Mouse (Mus musculus): ENCODE results near the gene Zscan20. TPM values are rescaled to one million over a fixed set of nuclear protein-coding genes. Genes with fewer than 3 reads are reported as not detected.
"Not testable (repeated sequence)": the region's sequence is repeated elsewhere in the genome, so short reads cannot be mapped to it uniquely, and the experiment has no call there.

The Zscan20 gene
- polyA plus RNA-seq, 1 experiment from 2014 or later: 5.7 TPM

DNA sequence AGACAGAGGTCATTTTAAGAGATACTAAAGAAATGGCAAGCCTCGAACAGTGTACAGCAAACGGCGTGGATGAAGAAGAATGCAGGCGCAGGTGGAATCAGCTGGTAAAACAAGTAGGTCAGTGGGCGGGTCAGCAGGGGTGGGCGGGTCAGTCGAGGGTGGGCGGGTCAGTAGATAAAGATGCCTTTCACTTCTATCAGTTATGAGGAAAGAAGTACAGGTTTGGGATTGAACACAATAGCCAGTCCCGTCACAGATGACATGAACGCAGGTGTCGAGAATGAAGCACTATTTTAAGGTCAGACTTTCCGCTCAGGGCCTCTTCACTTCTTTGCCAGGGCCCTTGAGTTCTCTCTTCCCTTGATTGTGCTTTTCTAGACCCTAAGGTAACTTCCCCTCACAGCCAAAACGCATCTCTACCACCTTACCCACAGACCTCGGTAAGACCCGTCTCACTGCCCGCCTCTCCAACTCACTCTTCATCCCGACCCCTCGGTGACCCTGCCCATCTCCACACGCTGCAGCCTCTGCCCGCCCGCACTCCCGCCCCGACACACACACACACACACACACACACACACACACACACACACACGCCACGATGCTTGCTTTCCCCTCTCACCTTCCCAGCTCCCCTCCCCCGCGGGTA, 498 bp downstream of the Zscan20 start:
- Histone ChIP-seq H3K9me3 (replicated peaks) (no peaks in the 10 kb centered on the region), H3K27ac (peak overlapping the region; percentile 25; the same call in 1 of the 2 replicates), H3K9ac (peak overlapping the region; percentile 80), H3K36me3 (peaks cover 2% of the 10 kb centered on the region), H3K27me3 (no peaks in the 10 kb centered on the region), H3K4me3 (peak overlapping the region; percentile 66), H3K4me1 (peaks cover 20% of the 10 kb centered on the region), H3K4me2 (replicated peaks) (peak overlapping the region; percentile 67)
- WGBS: 10% methylated on average over 27 of the region's 27 CpGs
- no peak; the same call in 1 of the 2 replicates for ATAC-seq (ENCODE audit: low FRiP score)

DNA sequence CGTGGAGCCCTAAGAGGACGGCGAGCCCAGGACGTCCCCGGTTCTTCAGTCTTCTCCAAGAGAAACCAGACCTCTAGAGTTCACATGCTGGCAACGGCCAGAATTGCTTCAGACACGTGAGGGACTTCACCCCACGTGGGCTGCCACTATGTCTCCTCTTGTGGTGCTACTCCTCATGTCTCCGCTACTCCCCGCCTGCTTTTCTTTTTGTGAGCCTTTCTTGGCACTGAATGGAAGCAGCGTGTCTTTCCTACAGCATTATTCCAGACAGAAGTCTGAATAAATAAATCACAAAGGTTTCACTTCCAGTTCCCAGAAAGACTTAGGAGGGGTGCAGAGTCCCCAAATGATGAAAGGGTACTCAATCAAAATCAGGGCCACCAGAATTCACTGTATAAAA, 2.2 kb downstream of the Zscan20 start:
- no peak for ATAC-seq (ENCODE audit: low FRiP score)
- Histone ChIP-seq H3K4me2 (replicated peaks) (no peak overlapping the region), H3K27ac (no peak overlapping the region), H3K4me3 (no peak overlapping the region), H3K4me1 (peaks cover 20% of the 10 kb centered on the region), H3K9ac (no peak overlapping the region), H3K27me3 (no peaks in the 10 kb centered on the region), H3K9me3 (replicated peaks) (no peaks in the 10 kb centered on the region), H3K36me3 (peaks cover 19% of the 10 kb centered on the region)
- 85% methylated on average over 11 of the region's 11 CpGs for WGBS

DNA sequence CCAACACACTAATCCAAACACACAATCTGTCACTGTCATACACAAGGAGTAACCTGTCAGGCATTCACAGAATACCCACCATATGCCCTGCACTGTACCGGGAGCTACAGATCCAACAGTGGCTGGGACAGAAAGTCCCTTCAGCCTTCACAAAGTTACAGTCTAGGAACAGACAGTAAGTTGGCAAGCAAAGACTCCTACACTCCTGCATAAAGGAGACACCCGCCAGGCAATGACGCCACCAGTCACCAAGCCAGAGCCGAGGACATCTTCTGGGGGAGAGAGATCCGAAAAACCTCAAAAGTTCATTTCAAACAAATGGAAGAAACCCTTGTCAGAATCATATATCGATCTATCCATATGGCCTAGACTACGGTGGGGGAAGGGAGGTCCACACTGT, 3.3 kb downstream of the Zscan20 start:
- Histone ChIP-seq H3K36me3 (peaks cover 28% of the 10 kb centered on the region), H3K27me3 (no peaks in the 10 kb centered on the region), H3K9me3 (replicated peaks) (no peaks in the 10 kb centered on the region), H3K9ac (no peak overlapping the region), H3K27ac (no peak overlapping the region), H3K4me1 (peaks cover 20% of the 10 kb centered on the region), H3K4me2 (replicated peaks) (no peak overlapping the region), H3K4me3 (no peak overlapping the region)
- 92% methylated on average over 7 of the region's 7 CpGs for WGBS
- no peak for ATAC-seq (ENCODE audit: low FRiP score)

DNA sequence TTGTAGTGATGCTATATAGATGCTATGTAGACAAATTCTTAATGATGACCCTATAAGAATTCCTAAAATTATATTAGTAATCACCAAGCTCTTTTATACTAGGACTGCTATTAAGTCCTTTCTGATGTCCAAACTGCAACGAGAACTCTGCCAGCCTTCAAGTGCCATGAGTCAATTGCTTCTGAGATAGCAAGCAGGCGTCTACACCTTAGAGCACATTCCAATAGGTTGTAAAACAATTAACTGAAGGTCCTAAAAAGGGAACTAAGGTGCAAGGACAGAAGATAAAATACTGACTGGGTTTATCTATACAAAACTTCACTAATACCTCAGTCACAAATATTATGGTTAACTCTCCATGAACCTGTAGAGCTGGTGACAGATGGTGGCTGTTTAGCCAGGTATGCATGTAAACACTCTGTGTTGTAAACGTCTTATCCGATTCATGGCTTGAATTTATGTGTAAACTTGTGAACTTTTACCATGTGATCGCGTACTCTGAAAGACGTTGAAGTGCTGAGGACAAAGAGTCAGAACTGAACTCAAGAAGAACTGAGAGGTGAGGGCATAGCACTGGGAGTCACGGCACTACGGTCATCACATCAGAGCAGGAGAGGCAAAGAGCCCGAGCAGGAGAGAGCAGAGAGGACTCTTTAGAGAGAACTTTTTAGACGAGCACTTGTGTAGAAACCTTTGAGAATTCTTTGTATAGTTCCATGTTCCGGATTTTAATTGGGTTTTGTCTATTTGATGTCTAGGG, 11.9 kb downstream of the Zscan20 start:
- no peak overlapping the region for H3K4me2 ChIP-seq (replicated peaks)
- H3K9ac ChIP-seq: no peak overlapping the region
- no peaks in the 10 kb centered on the region for H3K4me1 ChIP-seq
- peaks cover 28% of the 10 kb centered on the region for H3K36me3 ChIP-seq
- 94% methylated on average over 12 of the region's 12 CpGs for WGBS
- H3K9me3 ChIP-seq (replicated peaks): no peaks in the 10 kb centered on the region
- no peak for ATAC-seq (ENCODE audit: low FRiP score)
- H3K4me3 ChIP-seq: no peak overlapping the region
- H3K27me3 ChIP-seq: no peaks in the 10 kb centered on the region
- H3K27ac ChIP-seq: no peak overlapping the region

DNA sequence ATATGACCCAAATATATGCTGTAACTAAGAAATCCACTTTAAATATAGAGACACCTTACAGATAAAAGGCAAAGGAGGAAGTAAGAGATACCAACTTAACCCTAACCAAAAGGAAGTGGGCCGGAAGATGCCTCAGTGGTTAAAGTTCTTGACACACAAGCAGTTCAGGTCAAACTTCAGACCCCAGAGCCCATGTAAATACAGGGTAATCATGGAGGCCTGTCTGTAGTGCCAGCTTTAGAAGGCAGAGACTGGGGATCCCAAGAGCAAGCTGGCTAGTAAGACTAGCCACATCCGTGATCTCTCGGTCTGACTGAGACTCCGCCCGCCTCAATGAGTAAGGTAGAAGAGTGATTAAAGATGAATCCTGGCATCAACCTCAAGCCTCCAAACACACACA, 15.8 kb downstream of the Zscan20 start:
- Histone ChIP-seq H3K27ac (no peak overlapping the region), H3K9me3 (replicated peaks) (no peaks in the 10 kb centered on the region), H3K4me3 (no peak overlapping the region), H3K4me2 (replicated peaks) (no peak overlapping the region), H3K27me3 (no peaks in the 10 kb centered on the region), H3K9ac (no peak overlapping the region), H3K36me3 (peaks cover 39% of the 10 kb centered on the region), H3K4me1 (no peaks in the 10 kb centered on the region)
- WGBS: 92% methylated on average over 5 of the region's 5 CpGs
- ATAC-seq (ENCODE audit: low FRiP score): no peak

DNA sequence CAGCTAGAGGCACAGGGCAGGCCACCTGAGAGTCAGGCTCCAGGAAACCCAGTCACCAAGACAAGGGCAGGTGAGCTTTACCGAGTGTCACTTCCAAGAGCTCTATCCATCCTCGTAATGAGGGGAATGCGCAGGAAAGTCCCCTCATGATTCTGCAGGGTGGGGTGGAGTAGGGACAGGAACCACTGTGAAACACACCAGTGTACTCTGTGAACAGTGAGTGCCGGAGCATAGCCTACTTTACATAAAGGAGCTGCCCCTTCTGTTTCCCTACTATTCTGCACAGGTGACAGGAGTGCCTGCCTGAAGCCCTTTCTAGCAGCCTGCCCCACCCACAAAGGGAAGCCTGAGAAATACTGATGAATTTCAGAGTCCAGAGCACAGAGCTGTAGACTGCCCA, 16.6 kb downstream of the Zscan20 start:
- H3K27me3 ChIP-seq: no peaks in the 10 kb centered on the region
- no peak for ATAC-seq (ENCODE audit: low FRiP score)
- WGBS: 96% methylated on average over 4 of the region's 4 CpGs

DNA sequence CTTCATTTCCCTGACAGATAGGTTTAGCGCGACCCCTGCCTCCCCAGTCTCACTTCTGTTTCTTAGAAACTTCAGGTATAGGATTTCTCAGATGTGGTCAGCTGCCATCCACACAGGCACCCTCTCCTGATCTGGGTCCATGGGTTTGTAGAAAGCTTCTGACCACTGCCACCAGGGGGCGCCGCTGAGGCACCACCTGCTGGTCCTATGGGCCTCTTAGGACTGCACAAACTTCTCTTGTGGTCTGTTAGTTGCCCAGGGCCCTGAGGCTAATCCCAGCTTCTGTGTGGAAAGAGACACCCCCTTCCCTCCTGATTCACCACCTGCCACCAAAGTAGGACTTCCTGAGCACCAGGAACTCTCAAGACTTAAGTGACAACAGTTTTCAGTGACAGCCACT, 30.7 kb downstream of the Zscan20 start:
- WGBS: 53% methylated on average over 4 of the region's 4 CpGs
- Histone ChIP-seq H3K27me3 (no peaks in the 10 kb centered on the region), H3K4me3 (no peak overlapping the region), H3K27ac (no peak overlapping the region), H3K4me2 (replicated peaks) (no peak overlapping the region), H3K36me3 (peaks cover 68% of the 10 kb centered on the region), H3K9ac (no peak overlapping the region), H3K9me3 (replicated peaks) (peaks cover 51% of the 10 kb centered on the region), H3K4me1 (no peaks in the 10 kb centered on the region)
- ATAC-seq (ENCODE audit: low FRiP score): no peak

More for the DNA sequence above, 16.6 kb downstream of the Zscan20 start:
- Histone ChIP-seq H3K4me1 (no peaks in the 10 kb centered on the region), H3K27ac (no peak overlapping the region), H3K36me3 (peaks cover 44% of the 10 kb centered on the region), H3K4me2 (replicated peaks) (no peak overlapping the region), H3K4me3 (no peak overlapping the region), H3K9ac (no peak overlapping the region), H3K9me3 (replicated peaks) (no peaks in the 10 kb centered on the region)

DNA sequence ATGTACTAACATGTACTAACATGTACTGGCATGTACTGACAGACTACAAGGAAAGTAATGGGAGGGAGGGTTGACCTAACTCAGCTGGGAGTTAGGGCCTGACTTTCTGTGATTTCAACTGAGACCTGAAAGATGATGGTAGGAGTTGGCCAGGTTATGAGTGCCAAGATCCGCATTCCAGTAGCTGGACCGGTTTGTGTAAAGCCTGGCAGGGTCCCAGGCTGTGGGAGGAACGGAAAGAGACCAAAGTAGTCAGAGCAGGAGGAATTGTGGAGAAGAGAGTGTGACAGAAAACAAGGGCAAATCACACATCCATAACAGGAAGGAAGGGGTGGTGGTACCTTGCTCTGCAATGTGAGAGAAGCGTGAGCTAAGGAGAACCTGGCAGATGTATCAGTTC, 34.1 kb downstream of the Zscan20 start:
- no peaks in the 10 kb centered on the region for H3K27me3 ChIP-seq
- H3K36me3 ChIP-seq: peaks cover 34% of the 10 kb centered on the region
- ATAC-seq (ENCODE audit: low FRiP score): no peak
- WGBS: 90% methylated on average over 4 of the region's 4 CpGs
- no peak overlapping the region for H3K4me2 ChIP-seq (replicated peaks)
- no peak overlapping the region for H3K4me3 ChIP-seq
- H3K27ac ChIP-seq: no peak overlapping the region
- H3K9ac ChIP-seq: no peak overlapping the region
- no peaks in the 10 kb centered on the region for H3K4me1 ChIP-seq
- peaks cover 17% of the 10 kb centered on the region for H3K9me3 ChIP-seq (replicated peaks)

DNA sequence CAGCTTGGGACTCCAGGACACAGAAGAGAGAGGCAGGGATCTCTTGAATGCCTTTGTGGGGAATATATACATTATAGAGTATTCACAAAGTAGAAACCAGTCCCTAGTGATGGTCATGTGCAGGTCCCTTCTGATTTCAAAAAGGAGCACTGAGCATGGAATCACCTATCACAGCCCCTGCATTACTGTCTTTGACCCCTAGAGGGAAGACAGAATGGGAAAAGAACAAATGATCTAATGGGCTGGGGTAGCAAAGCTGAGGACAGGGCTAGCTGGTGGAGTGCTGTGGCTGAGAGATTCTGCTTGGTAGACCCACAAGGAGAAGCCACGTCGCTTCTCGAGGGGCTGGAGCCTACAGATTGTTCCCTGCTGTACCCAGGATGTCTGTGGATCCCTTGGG, 49.6 kb downstream of the Zscan20 start:
- Histone ChIP-seq H3K4me2 (replicated peaks) (no peak overlapping the region), H3K27ac (no peak overlapping the region), H3K27me3 (no peaks in the 10 kb centered on the region), H3K4me3 (no peak overlapping the region), H3K9ac (no peak overlapping the region), H3K4me1 (peaks cover 6% of the 10 kb centered on the region; the same call in 1 of the 2 replicates), H3K9me3 (replicated peaks) (no peaks in the 10 kb centered on the region), H3K36me3 (no peaks in the 10 kb centered on the region; the same call in 1 of the 2 replicates)
- WGBS: 77% methylated on average over 3 of the region's 3 CpGs
- no peak for ATAC-seq (ENCODE audit: low FRiP score)

DNA sequence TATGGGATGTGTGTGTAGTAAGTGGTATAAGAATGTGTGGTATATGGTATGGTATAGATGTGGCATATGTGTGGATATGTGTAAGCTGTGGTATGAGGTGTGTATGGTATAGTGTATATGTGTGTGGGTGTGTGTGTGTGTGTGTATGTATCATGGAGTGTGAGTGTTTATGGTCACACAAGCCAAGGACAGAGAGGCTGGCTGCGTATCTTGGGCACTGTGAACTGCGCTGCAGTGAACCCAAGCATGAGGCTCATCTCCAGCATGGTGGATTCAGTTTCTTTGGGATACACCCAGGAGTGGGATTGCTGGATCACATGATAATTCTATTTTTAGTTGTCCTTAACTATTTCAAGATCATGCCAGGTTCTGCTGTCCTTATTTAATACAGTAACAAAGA, 55.7 kb downstream of the Zscan20 start:
- 0 out of 2 replicates have a peak overlapping the region, but pooled peaks have one; percentile 13 for H3K9ac ChIP-seq
- ATAC-seq (ENCODE audit: low FRiP score): no peak
- 0 out of 2 replicates have a peak, but pooled peaks cover 2% of the 10 kb centered on the region for H3K4me1 ChIP-seq
- no peak overlapping the region for H3K4me2 ChIP-seq (replicated peaks)
- no peaks in the 10 kb centered on the region; the same call in 1 of the 2 replicates for H3K27me3 ChIP-seq
- H3K9me3 ChIP-seq (replicated peaks): no peaks in the 10 kb centered on the region
- H3K36me3 ChIP-seq: no peaks in the 10 kb centered on the region; the same call in none of the 2 replicates
- no peak overlapping the region for H3K4me3 ChIP-seq
- 97% methylated on average over 2 of the region's 2 CpGs for WGBS
- no peak overlapping the region for H3K27ac ChIP-seq

DNA sequence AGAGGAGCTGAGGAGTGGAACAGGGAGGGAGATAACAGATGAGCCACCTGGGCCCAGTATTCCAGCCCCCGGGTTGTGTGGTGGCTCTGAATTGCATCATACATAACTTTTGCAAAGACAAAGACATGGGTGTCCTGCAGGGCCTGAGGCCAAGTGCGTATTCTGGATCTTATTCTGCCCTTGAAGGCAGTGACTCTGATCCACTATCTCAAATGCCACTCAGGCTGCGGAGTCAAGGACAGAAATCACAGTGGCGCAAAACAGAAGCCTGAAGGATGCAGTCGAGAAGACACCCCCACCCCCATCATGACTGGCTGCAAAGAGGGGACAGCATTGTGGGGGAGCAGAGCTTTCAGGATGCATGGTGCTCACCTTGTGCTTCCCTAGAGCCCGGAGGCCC, 59.1 kb downstream of the Zscan20 start:
- 89% methylated on average over 6 of the region's 6 CpGs for WGBS

DNA sequence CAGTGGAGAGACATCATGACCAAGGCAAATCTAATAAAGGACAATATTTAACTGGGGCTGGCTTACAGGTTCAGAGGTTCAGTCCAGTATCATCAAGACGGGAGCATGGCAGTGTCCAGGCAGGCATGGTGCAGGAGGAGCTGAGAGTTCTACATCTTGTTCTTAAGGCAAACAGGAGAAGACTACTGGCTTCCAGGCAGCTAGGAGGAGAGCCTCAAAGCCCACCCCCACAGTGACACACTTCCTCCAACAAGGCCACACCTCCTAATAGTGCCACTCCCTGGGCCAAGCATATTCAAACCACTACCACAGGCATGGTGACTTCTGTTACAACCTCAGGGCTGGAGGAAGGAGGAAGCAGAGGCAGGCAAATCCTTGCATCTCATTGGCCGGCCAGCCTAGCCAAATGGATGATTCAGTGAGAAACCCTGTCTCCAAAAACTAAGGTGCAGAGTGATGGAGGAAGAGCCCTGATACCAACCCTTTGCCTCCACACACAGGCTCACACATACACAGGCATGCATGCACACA, 65.9 kb downstream of the Zscan20 start:
- not testable (repeated sequence) for H3K9me3 ChIP-seq (replicated peaks); H3K36me3 ChIP-seq; H3K27ac ChIP-seq; H3K4me3 ChIP-seq; ATAC-seq (ENCODE audit: low FRiP score); H3K9ac ChIP-seq; H3K27me3 ChIP-seq; H3K4me1 ChIP-seq; H3K4me2 ChIP-seq (replicated peaks)
- WGBS: 78% methylated on average over 2 of the region's 2 CpGs

More for the DNA sequence above, 59.1 kb downstream of the Zscan20 start:
- Histone ChIP-seq H3K4me2 (replicated peaks) (no peak overlapping the region), H3K9me3 (replicated peaks) (no peaks in the 10 kb centered on the region), H3K4me1 (0 out of 2 replicates have a peak, but pooled peaks cover 2% of the 10 kb centered on the region), H3K9ac (no peak overlapping the region), H3K27ac (no peak overlapping the region), H3K36me3 (no peaks in the 10 kb centered on the region; the same call in none of the 2 replicates), H3K4me3 (no peak overlapping the region), H3K27me3 (no peaks in the 10 kb centered on the region; the same call in 1 of the 2 replicates)
- no peak for ATAC-seq (ENCODE audit: low FRiP score)

Measured in hindbrain, embryonic 12.5 days (tissue).